Mouse (Mus musculus) E14TG2a.4 (cell line): Measurements from ENCODE around the gene Tcf25.
"Not testable (repeated sequence)": the region's sequence is repeated elsewhere in the genome, so short reads cannot be mapped to it uniquely, and the experiment has no call there.

Source experiments
- CTCF ChIP-seq: conservative IDR thresholded peaks from 2 replicates; pipeline ENCODE4 v1.5.1; 2014; ENCODE audit warnings: low read length
- NANOG ChIP-seq: IDR thresholded peaks from 2 replicates; pipeline ENCODE4 v1.6.1; 2014; ENCODE audit warnings: borderline replicate concordance, low read length, mixed read lengths
- POU5F1 ChIP-seq: IDR thresholded peaks from 2 replicates; pipeline ENCODE4 v1.6.1; 2014; ENCODE audit warnings: low read length, borderline replicate concordance

- TF ChIP-seq CTCF, POU5F1, NANOG: not testable (repeated sequence)
Measured at GRCm38 (mm10) chr8:123451747-123452146, 78.2 kb downstream of the Tcf25 start.
